Mouse (Mus musculus): ENCODE measurements around the gene Cubn. TPM values are rescaled to one million over a fixed set of nuclear protein-coding genes. Genes with fewer than 3 reads are reported as not detected.

Cubn gene
- polyA plus RNA-seq (2017; shearing (Covaris generic)) = 0.12 TPM

GRCm38 (mm10) chr2:13491734-13492133, at the start of gene Cubn:
Cubn (minus strand) TSS chr2:13491813.

GRCm38 (mm10) chr2:13271165-13271957, 220.3 kb downstream of the Cubn start, which contains the start of gene Rsu1:
Rsu1 (minus strand) TSS chr2:13271415.

Other genes starting within 250 kb of the Cubn start
- gene Rsu1, start 220.4 kb downstream of the Cubn start, polyA plus RNA-seq (2017; shearing (Covaris generic)) = 93.8 TPM
- gene Trdmt1, start 52.9 kb upstream of the Cubn start, polyA plus RNA-seq (2017; shearing (Covaris generic)) = 10.3 TPM
- 549 TPM for gene Vim, start 82.1 kb upstream of the Cubn start, polyA plus RNA-seq (2017; shearing (Covaris generic))